Mouse (Mus musculus): ENCODE measurements at regions not wholly inside any gene's neighbourhood (a gene's known extent, or its start where the extent isn't known, plus 50 kb on each side); places are given as distances from the start of the nearest gene placed in this dataset.

GRCm38 (mm10) chr1:90668787-90669186, 66.0 kb downstream of the Cops8 start:
- no peak for DNase-seq (ENCODE audit: low spot score)

- DNase-seq (ENCODE audit: low spot score): no peak
Measured at GRCm38 (mm10) chr1:90669237-90669636, 66.5 kb downstream of the Cops8 start.

GRCm38 (mm10) chr1:90670346-90670745, 67.6 kb downstream of the Cops8 start:
- no peak for DNase-seq (ENCODE audit: low spot score)

- DNase-seq (ENCODE audit: low spot score): no peak
Measured at GRCm38 (mm10) chr1:90673751-90674150, 71.0 kb downstream of the Cops8 start.

GRCm38 (mm10) chr1:90676192-90677006, 73.6 kb downstream of the Cops8 start:
- peak; percentile 15 for DNase-seq (ENCODE audit: low spot score)

- DNase-seq (ENCODE audit: low spot score): no peak
Measured at GRCm38 (mm10) chr1:90677188-90677587, 74.4 kb downstream of the Cops8 start.

- no peak for DNase-seq (ENCODE audit: low spot score)
Measured at GRCm38 (mm10) chr1:90677651-90678201, 74.9 kb downstream of the Cops8 start.

GRCm38 (mm10) chr1:90678416-90678815, 75.6 kb downstream of the Cops8 start:
- DNase-seq (ENCODE audit: low spot score): no peak

- DNase-seq (ENCODE audit: low spot score): no peak
Measured at GRCm38 (mm10) chr1:90688086-90688485, 85.3 kb downstream of the Cops8 start.

GRCm38 (mm10) chr1:90690591-90691116, 87.9 kb downstream of the Cops8 start:
- DNase-seq (ENCODE audit: low spot score): peak; percentile 42

GRCm38 (mm10) chr1:90691157-90691594, 88.4 kb downstream of the Cops8 start:
- peak; percentile 49 for DNase-seq (ENCODE audit: low spot score)

GRCm38 (mm10) chr1:90692851-90693250, 90.1 kb downstream of the Cops8 start:
- DNase-seq (ENCODE audit: low spot score): no peak

GRCm38 (mm10) chr1:90694761-90695160, 92.0 kb downstream of the Cops8 start:
- no peak for DNase-seq (ENCODE audit: low spot score)

GRCm38 (mm10) chr1:90695166-90695749, 92.5 kb downstream of the Cops8 start:
- DNase-seq (ENCODE audit: low spot score): no peak

- no peak for DNase-seq (ENCODE audit: low spot score)
Measured at GRCm38 (mm10) chr1:90696000-90696399, 93.2 kb downstream of the Cops8 start.

GRCm38 (mm10) chr1:90697056-90697596, 94.3 kb downstream of the Cops8 start:
- no peak for DNase-seq (ENCODE audit: low spot score)

- DNase-seq (ENCODE audit: low spot score): no peak
Measured at GRCm38 (mm10) chr1:90698618-90699017, 95.8 kb downstream of the Cops8 start.

- no peak for DNase-seq (ENCODE audit: low spot score)
Measured at GRCm38 (mm10) chr1:90701756-90702155, 99.0 kb downstream of the Cops8 start.

- DNase-seq (ENCODE audit: low spot score): no peak
Measured at GRCm38 (mm10) chr1:90706391-90706790, 103.6 kb downstream of the Cops8 start.

GRCm38 (mm10) chr1:90709761-90710160, 107.0 kb downstream of the Cops8 start:
- no peak for DNase-seq (ENCODE audit: low spot score)

GRCm38 (mm10) chr1:90710566-90710965, 107.8 kb downstream of the Cops8 start:
- DNase-seq (ENCODE audit: low spot score): no peak

- DNase-seq (ENCODE audit: low spot score): no peak
Measured at GRCm38 (mm10) chr1:90711103-90711502, 108.3 kb downstream of the Cops8 start.
